Mouse (Mus musculus): ENCODE results near the gene Ccr9. TPM values are rescaled to one million over a fixed set of nuclear protein-coding genes. Genes with fewer than 3 reads are reported as not detected.

Gene Ccr9
- total RNA-seq, 4 experiments from 2014 or later, result 0.05 to 0.15 (median 0.11) TPM

DNA sequence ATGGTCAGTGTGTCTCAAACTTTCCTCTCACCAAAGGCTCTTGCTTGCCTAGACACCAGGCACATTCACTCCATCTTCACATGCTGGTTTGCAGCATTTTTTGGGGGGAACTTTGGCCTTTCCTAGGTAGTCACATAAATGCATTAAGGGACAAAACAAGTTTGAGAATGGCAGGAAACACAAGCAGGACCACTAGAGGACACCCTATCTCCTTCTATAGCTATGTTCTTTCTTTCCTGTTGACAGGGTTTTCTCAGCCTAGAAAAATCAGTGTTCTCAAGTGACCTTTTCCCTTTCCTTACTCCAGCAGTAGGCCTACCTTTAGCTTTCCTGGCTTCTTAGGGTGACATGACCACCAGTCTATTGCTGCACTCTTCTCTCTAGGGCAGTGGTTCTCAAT is 124.7 kb downstream of the Ccr9 start:
- DNase-seq, result no peak

DNA sequence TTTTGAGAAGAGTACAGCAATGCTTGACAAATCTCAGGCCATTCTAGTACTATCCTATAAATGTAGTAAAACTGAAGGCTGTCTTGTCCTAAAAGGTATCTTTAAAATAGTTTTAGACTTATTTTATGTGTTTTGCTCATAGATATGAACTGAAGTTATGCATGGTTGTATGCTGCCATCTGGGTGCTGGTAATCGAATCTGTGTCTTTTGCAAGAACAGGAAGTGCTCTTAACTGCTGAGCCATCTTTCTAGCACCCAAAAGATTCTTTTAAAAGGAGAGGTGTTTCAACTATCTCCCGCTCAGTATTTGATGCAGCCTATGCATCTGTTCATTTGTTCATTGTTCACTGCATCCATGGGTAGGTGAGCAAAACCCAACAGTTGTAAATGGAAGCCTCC is 127.0 kb downstream of the Ccr9 start:
- no peak for DNase-seq

DNA sequence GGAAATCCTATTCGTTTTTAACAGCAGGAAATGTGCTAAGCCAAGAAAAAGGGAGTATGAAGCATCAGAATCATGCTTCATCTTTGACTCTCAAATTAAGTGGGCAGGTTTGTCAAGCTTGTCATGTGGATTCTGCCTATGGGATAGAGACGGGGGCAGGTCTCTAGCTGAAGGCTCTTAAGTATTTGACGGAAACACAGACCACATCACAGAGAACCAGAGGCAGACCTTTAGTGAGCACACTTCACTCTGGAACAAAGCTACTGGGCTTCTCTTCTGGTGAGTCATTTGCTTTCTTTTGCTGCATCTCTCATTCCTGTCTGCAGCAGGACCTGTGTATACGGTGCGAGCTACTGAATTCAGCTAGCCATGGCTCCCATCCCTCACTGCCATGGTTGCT is 128.0 kb downstream of the Ccr9 start, which contains the start of gene Cxcr6:
Gene Cxcr6 (plus strand): TSS at position 209 of the 400 bp plus-strand sequence.
- no peak for DNase-seq

DNA sequence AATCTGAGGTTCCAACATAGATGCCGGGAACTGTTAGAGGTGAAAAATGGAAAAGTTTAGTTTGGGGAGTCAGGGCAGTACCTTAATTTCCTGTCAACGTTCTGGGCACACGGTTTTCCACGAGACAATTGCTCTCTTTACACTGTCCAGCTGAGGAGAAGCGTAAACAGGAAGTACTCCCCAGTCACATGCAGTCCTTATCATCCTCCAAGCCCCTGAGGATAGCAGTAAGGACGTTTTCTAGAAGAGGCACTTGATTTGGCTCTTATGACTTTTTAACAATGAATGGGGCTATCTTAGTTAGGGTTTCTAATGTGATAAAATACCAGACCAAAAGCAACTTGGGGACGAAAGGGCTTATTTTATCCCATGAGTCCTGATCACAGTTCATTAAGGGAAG is 130.3 kb downstream of the Ccr9 start:
- no peak for DNase-seq

GRCm38 (mm10) chr9:123811831-123812230 is 133.6 kb downstream of the Ccr9 start:
- no peak for DNase-seq

DNA sequence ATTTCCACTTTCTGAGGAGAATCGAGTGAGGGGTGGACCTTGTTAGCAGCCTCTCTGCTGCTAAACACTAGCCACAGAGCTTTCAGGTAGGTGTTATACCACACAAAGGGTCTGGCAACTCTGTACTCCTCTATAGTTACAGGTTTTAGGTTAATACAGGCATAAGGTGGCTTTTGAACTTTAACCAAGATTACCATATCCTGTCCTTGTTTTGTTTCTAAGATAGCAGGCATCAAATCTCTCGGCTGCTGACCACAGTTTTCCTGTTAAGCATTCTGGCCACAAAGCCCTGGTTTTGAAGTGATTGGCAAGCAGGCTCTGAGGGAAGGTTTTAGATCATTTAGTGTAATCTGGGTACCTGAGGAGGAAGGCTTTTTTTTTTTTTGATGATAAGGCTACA is 136.1 kb downstream of the Ccr9 start:
- DNase-seq, result no peak

GRCm38 (mm10) chr9:123814821-123815220 is 136.6 kb downstream of the Ccr9 start:
- no peak for DNase-seq

GRCm38 (mm10) chr9:123815444-123815843 is 137.2 kb downstream of the Ccr9 start:
- DNase-seq, result no peak

GRCm38 (mm10) chr9:123815996-123816395 is 137.8 kb downstream of the Ccr9 start:
- DNase-seq, result no peak

DNA sequence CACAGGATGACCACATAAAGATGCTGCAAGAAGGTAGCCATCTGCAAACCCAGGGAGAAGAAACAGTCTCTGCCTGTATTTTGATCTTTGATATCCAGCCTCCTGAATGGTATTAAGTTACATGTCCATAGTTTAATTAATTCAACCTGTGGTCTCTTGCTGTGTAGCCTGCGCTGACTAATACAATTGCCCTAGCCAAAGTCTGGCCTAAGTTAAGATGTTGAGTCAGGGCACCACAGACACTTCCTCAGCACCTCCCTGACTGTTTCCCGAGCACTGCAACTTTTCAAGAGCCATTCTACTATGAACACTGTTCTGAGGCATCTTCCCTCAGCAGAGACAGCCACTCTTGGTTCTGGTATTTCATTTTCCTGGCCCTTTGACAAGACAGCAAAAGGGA is 140.4 kb downstream of the Ccr9 start:
- no peak for DNase-seq

DNA sequence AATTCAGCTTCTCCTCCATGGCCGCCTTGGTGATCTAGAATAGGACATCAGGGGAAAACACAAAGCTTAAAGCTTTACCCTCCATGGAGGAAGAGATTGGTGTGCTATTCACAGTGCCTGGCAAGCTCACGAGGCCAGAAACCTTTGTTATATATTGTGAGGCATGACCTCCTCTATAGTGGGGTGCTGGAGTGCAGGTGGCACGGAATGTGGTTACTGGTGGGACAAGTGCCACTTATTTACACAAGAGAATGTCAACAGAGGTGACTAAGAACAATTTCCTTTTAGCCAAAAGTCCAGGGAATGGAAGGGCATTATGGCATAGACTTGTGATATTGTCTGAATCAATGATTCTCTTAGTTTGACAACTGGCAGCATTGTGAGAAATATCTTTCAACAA is 148.4 kb downstream of the Ccr9 start:
- no peak for DNase-seq

- no peak for DNase-seq
These were observed 150.7 kb downstream of the Ccr9 start for GRCm38 (mm10) chr9:123828916-123829315.

Other genes with a start within 250 kb of the Ccr9 start
- gene Limd1, start 199.7 kb upstream of the Ccr9 start, total RNA-seq (2022), result 10 to 100 TPM; 31.3 to 33.8 (median 31.9) TPM
- gene Sacm1l, start 148.7 kb upstream of the Ccr9 start, total RNA-seq (2022), result 100 to 1,000 TPM in 1 of 4 experiments, 10 to 100 TPM in 3; 80.8 to 101 (median 85.6) TPM
- gene Slc6a20b, start 45.9 kb upstream of the Ccr9 start, total RNA-seq (2022), result not detected
- gene Slc6a20a, start 446 bp downstream of the Ccr9 start, total RNA-seq (2022), result under 1 TPM in 2 of 4 experiments, not detected in 2; 0.10 to 0.17 TPM
- gene Lztfl1, start 39.3 kb downstream of the Ccr9 start, total RNA-seq (2022), result 10 to 100 TPM; 47.5 to 60.5 (median 57.4) TPM
- gene Cxcr6, start 128.0 kb downstream of the Ccr9 start, total RNA-seq (2022), result under 1 TPM in 3 of 4 experiments, not detected in 1; 0.46 to 0.75 (median 0.49) TPM
- 10 to 100 TPM; 49.2 to 64.3 (median 59.1) TPM for gene Fyco1, start 173.5 kb downstream of the Ccr9 start, total RNA-seq (2022)
- gene Xcr1, start 183.6 kb downstream of the Ccr9 start, total RNA-seq (2022), result under 1 TPM in 3 of 4 experiments, not detected in 1; 0.22 to 0.31 (median 0.23) TPM